Mouse (Mus musculus) intestine, embryonic 15.5 days (tissue): ENCODE results near the gene Gm20388. TPM values are rescaled to one million over a fixed set of nuclear protein-coding genes. Genes with fewer than 3 reads are reported as not detected.
A peak's percentile ranks its signal among the peaks of the same experiment; 100 is the strongest.

Experiments
- ATAC-seq: fragments of 200-750 bp; cut with Nextera tagmentation; 2 replicates; pipeline ENCODE4 v1.8.0; 2017; ENCODE audit warnings: moderate TSS enrichment, moderate library complexity
- H3K27ac ChIP-seq: fragments of 300-500 bp; sonication (generic); 2 replicates; pipeline ENCODE4 v1.5.1; 2015; ENCODE audit warnings: mild to moderate bottlenecking, inconsistent platforms
- H3K27me3 ChIP-seq: fragments of 300-500 bp; sonication (generic); replicated peaks from 2 replicates; pipeline ENCODE4 v1.6.1; 2015; ENCODE audit warnings: inconsistent platforms
- H3K36me3 ChIP-seq: fragments of 300-500 bp; sonication (generic); 2 replicates; pipeline ENCODE4 v1.6.1; 2015; ENCODE audit warnings: inconsistent platforms
- H3K4me1 ChIP-seq: fragments of 300-500 bp; sonication (generic); replicated peaks from 2 replicates; pipeline ENCODE4 v1.6.1; 2015; ENCODE audit warnings: inconsistent platforms
- H3K4me2 ChIP-seq: fragments of 300-500 bp; sonication (generic); replicated peaks from 2 replicates; pipeline ENCODE4 v1.6.1; 2015; ENCODE audit warnings: mild to moderate bottlenecking, inconsistent platforms
- H3K4me3 ChIP-seq: fragments of 300-500 bp; sonication (generic); replicated peaks from 2 replicates; pipeline ENCODE4 v1.5.1; 2015; ENCODE audit warnings: inconsistent platforms
- H3K9ac ChIP-seq: fragments of 300-500 bp; sonication (generic); 2 replicates; pipeline ENCODE4 v1.6.1; 2015; ENCODE audit warnings: inconsistent platforms
- H3K9me3 ChIP-seq: fragments of 300-500 bp; sonication (generic); 2 replicates; pipeline ENCODE4 v1.6.1; 2016; ENCODE audit warnings: inconsistent platforms
- WGBS: fragments of 180-500 bp; shearing (Covaris S2); methylation state at CpG from one replicate; pipeline ENCODE4 v1.1.7; 2015; 5-methylcytosine and 5-hydroxymethylcytosine counted together
- polyA plus RNA-seq: library from polyadenylated mRNA; unstranded; fragments of >200 nt; fragmentation: Nextera tagmentation; extraction: Ambion mirVana; gene quantifications from 2 replicates; pipeline ENCODE4 v1.2.1, GENCODE M21; 2015

Gene Gm20388
- polyA plus RNA-seq, 1 experiment from 2014 or later, result not detected

GRCm38 (mm10) chr8:122068609-122069008 is 2158.0 kb downstream of the Gm20388 start:
- H3K9me3 ChIP-seq, result no peaks in the 10 kb centered on the region
- no peaks in the 10 kb centered on the region for H3K36me3 ChIP-seq
- no peak overlapping the region for H3K9ac ChIP-seq
- no peak overlapping the region for H3K4me3 ChIP-seq
- H3K4me1 ChIP-seq, result peaks cover 3% of the 10 kb centered on the region; the same call in 1 of the 2 replicates
- H3K27ac ChIP-seq, result no peak overlapping the region
- WGBS, result 84% methylated on average over 13 of the region's 13 CpGs
- no peak for ATAC-seq
- H3K27me3 ChIP-seq, result no peaks in the 10 kb centered on the region; the same call in none of the 2 replicates
- no peak overlapping the region for H3K4me2 ChIP-seq

GRCm38 (mm10) chr8:122069281-122069680 is 2158.6 kb downstream of the Gm20388 start:
- Histone ChIP-seq H3K9me3 (no peaks in the 10 kb centered on the region), H3K36me3 (no peaks in the 10 kb centered on the region), H3K9ac (no peak overlapping the region), H3K27me3 (no peaks in the 10 kb centered on the region; the same call in none of the 2 replicates), H3K4me3 (no peak overlapping the region), H3K4me2 (no peak overlapping the region), H3K27ac (no peak overlapping the region), H3K4me1 (peaks cover 3% of the 10 kb centered on the region; the same call in 1 of the 2 replicates)
- WGBS, result 77% methylated on average over 11 of the region's 11 CpGs
- no peak for ATAC-seq

GRCm38 (mm10) chr8:122071193-122071592 is 2160.6 kb downstream of the Gm20388 start:
- H3K9ac ChIP-seq, result no peak overlapping the region
- H3K4me2 ChIP-seq, result no peak overlapping the region
- H3K4me3 ChIP-seq, result no peak overlapping the region
- H3K27me3 ChIP-seq, result peaks cover 9% of the 10 kb centered on the region
- WGBS, result 66% methylated on average over 4 of the region's 4 CpGs
- peaks cover 18% of the 10 kb centered on the region for H3K4me1 ChIP-seq
- no peak overlapping the region for H3K27ac ChIP-seq
- H3K36me3 ChIP-seq, result no peaks in the 10 kb centered on the region
- H3K9me3 ChIP-seq, result no peaks in the 10 kb centered on the region
- no peak for ATAC-seq

- H3K9me3 ChIP-seq, result no peaks in the 10 kb centered on the region
- ATAC-seq, result peak; percentile 23; the same call in 1 of the 2 replicates
- H3K36me3 ChIP-seq, result no peaks in the 10 kb centered on the region
- H3K4me2 ChIP-seq, result no peak overlapping the region
- H3K27ac ChIP-seq, result no peak overlapping the region
- peaks cover 28% of the 10 kb centered on the region for H3K4me1 ChIP-seq
- H3K9ac ChIP-seq, result no peak overlapping the region
- H3K4me3 ChIP-seq, result no peak overlapping the region
- peaks cover 17% of the 10 kb centered on the region for H3K27me3 ChIP-seq
- 24% methylated on average over 9 of the region's 9 CpGs for WGBS
Measured at GRCm38 (mm10) chr8:122073964-122074363, 2163.3 kb downstream of the Gm20388 start.

- Histone ChIP-seq H3K27me3 (peaks cover 17% of the 10 kb centered on the region), H3K9ac (no peak overlapping the region), H3K36me3 (no peaks in the 10 kb centered on the region), H3K4me3 (no peak overlapping the region), H3K4me2 (no peak overlapping the region), H3K27ac (no peak overlapping the region), H3K4me1 (peaks cover 33% of the 10 kb centered on the region), H3K9me3 (no peaks in the 10 kb centered on the region)
- WGBS, result 38% methylated on average over 9 of the region's 9 CpGs
- ATAC-seq, result peak; percentile 53
Measured at GRCm38 (mm10) chr8:122074442-122074841, 2163.8 kb downstream of the Gm20388 start.

- WGBS, result 51% methylated on average over 4 of the region's 4 CpGs
Measured at GRCm38 (mm10) chr8:122074977-122075376, 2164.3 kb downstream of the Gm20388 start.

GRCm38 (mm10) chr8:122076183-122076842 is 2165.7 kb downstream of the Gm20388 start:
- Histone ChIP-seq H3K4me1 (peaks cover 42% of the 10 kb centered on the region), H3K4me3 (no peak overlapping the region), H3K36me3 (no peaks in the 10 kb centered on the region), H3K9ac (no peak overlapping the region), H3K4me2 (no peak overlapping the region), H3K27me3 (peaks cover 17% of the 10 kb centered on the region), H3K9me3 (no peaks in the 10 kb centered on the region), H3K27ac (no peak overlapping the region)
- WGBS, result 30% methylated on average over 23 of the region's 23 CpGs
- no peak for ATAC-seq

More at GRCm38 (mm10) chr8:122074977-122075376, 2164.3 kb downstream of the Gm20388 start:
- ATAC-seq, result peak; percentile 59; the same call in 1 of the 2 replicates
- peaks cover 17% of the 10 kb centered on the region for H3K27me3 ChIP-seq
- H3K9me3 ChIP-seq, result no peaks in the 10 kb centered on the region
- H3K4me2 ChIP-seq, result no peak overlapping the region
- peaks cover 38% of the 10 kb centered on the region for H3K4me1 ChIP-seq
- H3K27ac ChIP-seq, result no peak overlapping the region
- H3K36me3 ChIP-seq, result no peaks in the 10 kb centered on the region
- H3K4me3 ChIP-seq, result no peak overlapping the region
- no peak overlapping the region for H3K9ac ChIP-seq

GRCm38 (mm10) chr8:122078321-122078720 is 2167.7 kb downstream of the Gm20388 start:
- peaks cover 17% of the 10 kb centered on the region for H3K27me3 ChIP-seq
- no peak overlapping the region for H3K9ac ChIP-seq
- H3K9me3 ChIP-seq, result no peaks in the 10 kb centered on the region
- no peaks in the 10 kb centered on the region for H3K36me3 ChIP-seq
- H3K4me2 ChIP-seq, result no peak overlapping the region
- no peak for ATAC-seq
- WGBS, result 79% methylated on average over 12 of the region's 12 CpGs
- H3K4me1 ChIP-seq, result peaks cover 41% of the 10 kb centered on the region
- H3K4me3 ChIP-seq, result no peak overlapping the region
- no peak overlapping the region for H3K27ac ChIP-seq

- Histone ChIP-seq H3K4me2 (no peak overlapping the region), H3K4me3 (no peak overlapping the region), H3K9me3 (no peaks in the 10 kb centered on the region), H3K4me1 (peaks cover 39% of the 10 kb centered on the region), H3K27ac (no peak overlapping the region), H3K27me3 (peaks cover 17% of the 10 kb centered on the region), H3K36me3 (no peaks in the 10 kb centered on the region), H3K9ac (no peak overlapping the region)
- WGBS, result 40% methylated on average over 6 of the region's 6 CpGs
- ATAC-seq, result peak; percentile 73; the same call in 1 of the 2 replicates
Measured at GRCm38 (mm10) chr8:122079093-122079492, 2168.5 kb downstream of the Gm20388 start.

- WGBS, result 42% methylated on average over 5 of the region's 5 CpGs
- peak overlapping the region; percentile 49; the same call in 1 of the 2 replicates for H3K27ac ChIP-seq
- no peaks in the 10 kb centered on the region for H3K9me3 ChIP-seq
- no peaks in the 10 kb centered on the region for H3K36me3 ChIP-seq
- no peak overlapping the region for H3K4me2 ChIP-seq
- H3K9ac ChIP-seq, result no peak overlapping the region
- H3K4me3 ChIP-seq, result no peak overlapping the region
- H3K4me1 ChIP-seq, result peaks cover 31% of the 10 kb centered on the region
- peak; percentile 26; the same call in 1 of the 2 replicates for ATAC-seq
- H3K27me3 ChIP-seq, result peaks cover 16% of the 10 kb centered on the region
Measured at GRCm38 (mm10) chr8:122080347-122080746, 2169.7 kb downstream of the Gm20388 start.

GRCm38 (mm10) chr8:122083401-122083800 is 2172.8 kb downstream of the Gm20388 start:
- Histone ChIP-seq H3K9me3 (no peaks in the 10 kb centered on the region), H3K4me2 (no peak overlapping the region), H3K27me3 (0 out of 2 replicates have a peak, but pooled peaks cover 3% of the 10 kb centered on the region), H3K27ac (no peak overlapping the region), H3K36me3 (no peaks in the 10 kb centered on the region), H3K9ac (no peak overlapping the region), H3K4me1 (peaks cover 19% of the 10 kb centered on the region), H3K4me3 (no peak overlapping the region)
- 89% methylated on average over 6 of the region's 6 CpGs for WGBS
- ATAC-seq, result no peak

GRCm38 (mm10) chr8:122084145-122084544 is 2173.5 kb downstream of the Gm20388 start:
- no peak overlapping the region for H3K9ac ChIP-seq
- H3K9me3 ChIP-seq, result no peaks in the 10 kb centered on the region
- peaks cover 12% of the 10 kb centered on the region for H3K4me1 ChIP-seq
- H3K4me2 ChIP-seq, result no peak overlapping the region
- no peaks in the 10 kb centered on the region for H3K36me3 ChIP-seq
- no peak overlapping the region for H3K4me3 ChIP-seq
- no peaks in the 10 kb centered on the region for H3K27me3 ChIP-seq
- 69% methylated on average over 3 of the region's 3 CpGs for WGBS
- no peak for ATAC-seq
- no peak overlapping the region for H3K27ac ChIP-seq
